Mouse (Mus musculus): ENCODE data around the gene Dynlt1a.
"Not testable (repeated sequence)": the region's sequence is repeated elsewhere in the genome, so short reads cannot be mapped to it uniquely, and the experiment has no call there.

DNA sequence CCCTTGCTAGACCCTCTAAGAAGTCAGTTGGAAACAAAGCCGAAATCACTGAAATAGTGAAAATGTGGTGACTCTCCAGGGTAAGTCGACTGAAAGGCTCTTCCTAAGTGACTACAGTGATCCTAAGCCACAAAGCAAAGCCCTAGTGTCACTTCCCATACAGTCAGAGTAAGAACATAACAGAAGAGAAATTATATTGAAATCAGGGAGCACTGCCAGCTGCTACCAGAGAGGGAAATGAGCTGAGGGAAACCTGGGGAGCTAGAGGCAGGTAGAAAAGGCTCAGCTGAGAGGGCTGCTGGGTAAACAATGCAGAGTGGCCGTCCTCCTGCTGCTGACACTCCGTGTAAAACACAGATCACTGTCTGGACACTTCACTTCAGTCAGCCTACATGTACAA is 1.6 kb downstream of the Dynlt1a start:
- not testable (repeated sequence) for TF ChIP-seq POLR2A (IDR thresholded peaks at IDR 0.05; ENCODE audit: extremely low read depth, insufficient read depth, low read length); CTCF (IDR thresholded peaks at IDR 0.05; ENCODE audit: low read depth, low read length)
